Mouse (Mus musculus): ENCODE data around the gene Gm2000.

DNA sequence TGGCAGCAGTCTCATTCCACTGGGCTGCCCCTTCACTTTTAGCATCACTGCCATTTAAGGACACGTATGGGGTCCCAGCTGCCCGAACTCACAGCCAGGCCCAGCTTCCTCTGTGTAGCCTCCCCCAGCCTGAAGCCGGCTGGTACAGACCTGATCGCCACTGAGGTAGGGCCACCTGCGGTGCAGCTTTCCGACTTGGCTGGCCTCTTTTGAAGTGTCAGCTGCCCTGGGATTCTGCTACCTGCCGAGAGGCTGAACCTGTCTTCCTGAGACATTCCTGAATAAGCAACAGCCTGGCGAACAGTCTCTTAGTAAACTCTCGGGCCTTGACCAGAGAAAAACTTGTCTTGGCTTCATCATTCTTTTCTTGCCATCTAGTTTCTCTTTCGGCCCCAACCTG, 37.4 kb downstream of the Gm2000 start:
- TF ChIP-seq MAZ (IDR thresholded peaks at IDR 0.05; ENCODE audit: low read depth, low read length) (no peak), KAT2A (IDR thresholded peaks at IDR 0.05; ENCODE audit: insufficient replicate concordance, low read length) (no peak), POLR2A (IDR thresholded peaks at IDR 0.05; ENCODE audit: low read depth, low read length) (no peak), CTCF (conservative IDR thresholded peaks at IDR 0.05 in 1 of 2, IDR thresholded peaks at IDR 0.05 in 1 of 2; ENCODE audit: low read depth in 2 of 2, low read length in 2 of 2) (no peak), ZMIZ1 (IDR thresholded peaks at IDR 0.05; ENCODE audit: low read depth, low read length) (no peak), JUND (conservative IDR thresholded peaks at IDR 0.05; ENCODE audit: low read depth, low read length) (no peak), PAX5 (IDR thresholded peaks at IDR 0.05; ENCODE audit: low read length) (no peak), RAD21 (IDR thresholded peaks at IDR 0.05; ENCODE audit: low read depth, low read length) (no peak), NELFE (IDR thresholded peaks at IDR 0.05; ENCODE audit: low read depth, low read length) (no peak), ZC3H11A (IDR thresholded peaks at IDR 0.05; ENCODE audit: low read depth, low read length) (no peak)

Data from CH12.LX (cell line).